Mouse (Mus musculus) megakaryocyte, embryonic 14.5 days (primary cell): ENCODE results near the gene Man2a2. TPM values are rescaled to one million over a fixed set of nuclear protein-coding genes. Genes with fewer than 3 reads are reported as not detected.

Source experiments
- H3K27me3 ChIP-seq: replicated peaks from 2 replicates; pipeline ENCODE3; 2012; ENCODE audit warnings: inconsistent platforms
- H3K36me3 ChIP-seq: replicated peaks from 2 replicates; pipeline ENCODE3; 2012; ENCODE audit warnings: low read length, inconsistent platforms, mixed read lengths
- H3K4me1 ChIP-seq: 2 replicates; pipeline ENCODE4 v1.6.1; 2012; ENCODE audit warnings: inconsistent platforms
- H3K4me3 ChIP-seq: replicated peaks from 2 replicates; pipeline ENCODE3; 2012; ENCODE audit warnings: moderate library complexity, mild to moderate bottlenecking, inconsistent platforms
- H3K9me3 ChIP-seq: 2 replicates; pipeline ENCODE4 v1.6.1; 2012; ENCODE audit warnings: inconsistent platforms
- FLI1 ChIP-seq: IDR thresholded peaks from 2 replicates; pipeline ENCODE4 v1.6.1; 2012; ENCODE audit warnings: low read length, inconsistent platforms, mixed read lengths
- GATA1 ChIP-seq: IDR thresholded peaks from 3 replicates; pipeline ENCODE4 v1.6.1; 2012; ENCODE audit warnings: mixed read lengths, low read length, inconsistent platforms, borderline replicate concordance
- polyA plus RNA-seq: library from polyadenylated mRNA; stranded (reverse); fragments of >175 nt; gene quantifications from 2 replicates; pipeline ENCODE4 v1.2.3, GENCODE M21; 2012; ENCODE audit warnings: low replicate concordance; ENCODE audit not compliant: insufficient read depth

Gene Man2a2
- polyA plus RNA-seq, 1 experiment = 36.1 TPM

DNA sequence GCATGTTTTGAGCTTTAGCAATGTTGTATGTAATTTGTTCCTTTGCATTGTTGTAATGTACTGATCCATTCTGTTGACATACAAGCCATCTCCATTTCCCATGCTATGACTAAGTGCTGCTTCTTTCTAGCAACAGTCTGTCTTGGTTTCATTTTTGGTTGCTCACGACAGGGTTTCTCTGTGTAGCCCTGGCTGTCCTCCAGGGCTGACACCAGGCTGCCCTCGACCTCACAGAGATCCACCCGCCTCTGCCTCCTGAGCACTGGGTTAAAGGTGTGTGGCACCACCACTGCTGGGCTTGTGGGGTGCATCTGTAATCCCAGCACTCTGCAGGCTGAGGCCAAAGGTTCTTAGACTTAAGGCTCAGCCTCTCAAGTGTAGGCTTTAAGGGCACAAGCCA, 71.6 kb downstream of the Man2a2 start:
- H3K4me3 ChIP-seq = peak overlapping the region; percentile 78
- H3K27me3 ChIP-seq = no peaks in the 10 kb centered on the region
- peaks cover 49% of the 10 kb centered on the region for H3K4me1 ChIP-seq
- peaks cover 65% of the 10 kb centered on the region for H3K36me3 ChIP-seq
- TF ChIP-seq GATA1 (no peak), FLI1 (no peak)
- H3K9me3 ChIP-seq = no peaks in the 10 kb centered on the region

Other genes starting within 250 kb of the Man2a2 start
- 30.8 and 31.0 TPM in 2 replicates for gene Sema4b, start 184.5 kb downstream of the Man2a2 start, polyA plus RNA-seq
- gene Cib1, start 138.6 kb downstream of the Man2a2 start, polyA plus RNA-seq = 42.4 and 54.0 TPM in 2 replicates
- 1.6 and 7.0 TPM in 2 replicates for gene Gdpgp1, start 138.5 kb downstream of the Man2a2 start, polyA plus RNA-seq
- 0.11 TPM in 1 of 2 replicates, not detected in the other for gene Ttll13, start 125.0 kb downstream of the Man2a2 start, polyA plus RNA-seq
- gene Ngrn, start 110.2 kb downstream of the Man2a2 start, polyA plus RNA-seq = 3.8 and 39.8 TPM in 2 replicates
- gene Vps33b, start 101.7 kb downstream of the Man2a2 start, polyA plus RNA-seq = 1.8 and 5.0 TPM in 2 replicates
- gene Prc1, start 76.9 kb downstream of the Man2a2 start, polyA plus RNA-seq = 5.6 TPM in 1 of 2 replicates, not detected in the other
- gene Rccd1, start 46.9 kb downstream of the Man2a2 start, polyA plus RNA-seq = 4.7 and 5.0 TPM in 2 replicates
- gene Unc45a, start 30.4 kb downstream of the Man2a2 start, polyA plus RNA-seq = 37.4 and 78.5 TPM in 2 replicates
- 17.4 and 104 TPM in 2 replicates for gene Hddc3, start 28.3 kb downstream of the Man2a2 start, polyA plus RNA-seq
- 42.2 and 53.1 TPM in 2 replicates for gene Fes, start 16.6 kb upstream of the Man2a2 start, polyA plus RNA-seq
- 72.7 and 125 TPM in 2 replicates for gene Furin, start 34.1 kb upstream of the Man2a2 start, polyA plus RNA-seq
- gene Blm, start 163.7 kb upstream of the Man2a2 start, polyA plus RNA-seq = 2.4 and 150 TPM in 2 replicates